Mouse (Mus musculus) neutrophil, adult 5-6 weeks (primary cell): ENCODE data around the gene Prpf3. TPM values are rescaled to one million over a fixed set of nuclear protein-coding genes. Genes with fewer than 3 reads are reported as not detected.
"Not testable (repeated sequence)": the region's sequence is repeated elsewhere in the genome, so short reads cannot be mapped to it uniquely, and the experiment has no call there.

Experiments
- ATAC-seq: fragments of 151-379, 151-347 bp; 2 replicates; pipeline ENCODE4 v1.8.0; 2017; ENCODE audit warnings: mild to moderate bottlenecking, moderate TSS enrichment; ENCODE audit not compliant: insufficient number of reproducible peaks, poor library complexity, low FRiP score, severe bottlenecking; ENCODE audit errors: extremely low read depth
- total RNA-seq: library from RNA; stranded (forward); fragments of 200-1000 nt; gene quantifications from 2 replicates; pipeline ENCODE4 v1.2.3, GENCODE M21; 2017

Prpf3 gene
- total RNA-seq, 1 experiment from 2014 or later: 62.6 TPM

DNA sequence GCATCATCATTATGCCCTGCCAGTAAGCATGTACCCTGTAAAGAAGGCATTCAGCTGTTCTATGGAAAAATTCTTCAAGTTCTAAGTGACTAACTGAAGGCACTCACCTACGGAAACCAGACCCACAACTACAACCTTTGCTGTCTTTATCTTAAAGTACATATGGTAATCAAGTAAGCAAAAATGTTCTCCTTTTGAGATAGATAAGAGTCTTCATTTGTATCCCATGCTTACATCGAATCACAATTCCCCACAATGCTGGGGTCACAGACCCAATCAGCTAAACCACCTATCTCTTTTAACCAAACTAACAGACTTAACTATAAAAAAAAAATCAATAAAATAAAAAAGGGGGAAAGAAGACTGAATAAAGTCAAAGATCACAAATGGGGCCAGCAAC, 16.4 kb downstream of the Prpf3 start:
- ATAC-seq: no peak

DNA sequence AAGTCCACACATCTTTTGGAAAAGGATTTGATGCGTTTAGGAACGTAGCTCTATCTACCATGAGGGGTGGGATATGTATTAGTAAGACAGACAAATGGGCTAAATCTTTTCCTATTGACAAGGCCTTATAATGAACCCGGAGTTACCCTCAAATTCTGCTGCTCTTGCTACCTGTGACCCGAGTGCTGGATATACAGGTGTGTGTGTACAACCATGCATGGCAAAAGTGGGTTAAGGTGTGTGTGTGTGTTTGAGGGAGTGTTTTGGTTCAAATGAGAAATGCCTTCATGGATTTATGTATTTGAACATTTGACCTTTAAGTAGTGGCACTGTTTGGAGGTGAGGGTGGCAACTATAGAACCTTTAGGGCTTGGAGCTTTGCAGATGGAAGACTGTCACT, 26.6 kb downstream of the Prpf3 start:
- ATAC-seq: no peak

DNA sequence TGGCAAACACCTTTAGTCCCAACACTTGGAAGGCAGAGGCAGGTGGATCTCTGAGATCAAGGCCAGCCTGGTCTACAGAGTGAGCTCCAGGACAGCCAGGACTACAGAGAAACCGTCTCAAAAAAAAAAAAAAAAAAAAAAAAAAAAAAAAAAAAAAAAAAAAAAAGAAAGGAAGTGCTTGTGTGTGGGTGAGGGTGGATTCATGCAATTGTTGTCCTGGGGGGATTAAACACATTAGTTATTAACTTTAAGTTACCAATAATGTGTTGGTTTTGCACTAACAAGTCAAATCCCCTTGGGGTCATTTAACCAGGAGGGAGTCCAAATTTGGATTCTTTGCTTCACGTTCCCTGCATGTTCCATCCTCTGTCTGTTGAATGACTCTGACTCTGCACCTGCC, 29.4 kb downstream of the Prpf3 start:
- no peak for ATAC-seq

DNA sequence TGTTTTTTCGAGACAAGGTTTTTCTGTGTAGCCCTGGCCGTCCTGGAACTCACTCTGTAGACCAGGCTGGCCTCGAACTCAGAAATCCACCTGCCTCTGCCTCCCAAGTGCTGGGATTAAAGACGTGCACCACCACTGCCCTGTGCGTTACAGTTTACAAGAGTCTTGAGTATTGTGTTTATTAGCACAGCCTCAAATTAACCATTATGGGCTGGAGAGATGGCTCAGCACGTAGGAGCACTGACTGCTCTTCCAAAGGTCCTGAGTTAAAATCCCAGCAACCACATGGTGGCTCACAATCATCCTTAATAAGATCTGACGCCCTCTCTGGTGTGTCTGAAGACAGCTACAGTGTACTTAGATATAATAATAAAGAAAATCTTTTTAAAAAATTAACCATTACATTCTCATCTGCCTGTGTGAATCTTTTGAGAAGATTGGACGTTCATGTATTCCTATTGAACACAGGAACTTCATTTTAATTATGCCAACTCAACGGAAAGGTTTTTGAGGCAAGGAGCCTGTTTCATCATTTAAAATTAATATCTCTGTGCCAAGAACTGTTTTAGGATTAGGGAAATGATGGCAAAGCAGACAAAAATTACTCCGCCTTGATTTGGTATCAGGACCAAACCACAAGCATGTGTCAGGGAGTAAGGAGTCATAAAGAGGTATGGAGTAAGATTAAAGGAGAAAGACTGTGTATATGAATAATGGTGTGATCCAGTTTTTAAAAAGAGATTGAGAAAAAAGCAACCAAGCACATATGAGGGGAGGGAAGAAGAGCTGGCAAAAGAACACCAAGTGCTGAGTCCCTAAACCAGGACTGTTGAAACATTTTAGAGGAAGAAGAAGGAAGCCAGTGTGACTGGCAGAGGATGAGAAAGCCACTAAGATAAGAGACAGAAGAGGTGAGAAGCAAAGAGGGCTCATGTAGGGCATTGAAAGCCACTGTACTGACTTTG, 35.4 kb downstream of the Prpf3 start:
- ATAC-seq: no peak

DNA sequence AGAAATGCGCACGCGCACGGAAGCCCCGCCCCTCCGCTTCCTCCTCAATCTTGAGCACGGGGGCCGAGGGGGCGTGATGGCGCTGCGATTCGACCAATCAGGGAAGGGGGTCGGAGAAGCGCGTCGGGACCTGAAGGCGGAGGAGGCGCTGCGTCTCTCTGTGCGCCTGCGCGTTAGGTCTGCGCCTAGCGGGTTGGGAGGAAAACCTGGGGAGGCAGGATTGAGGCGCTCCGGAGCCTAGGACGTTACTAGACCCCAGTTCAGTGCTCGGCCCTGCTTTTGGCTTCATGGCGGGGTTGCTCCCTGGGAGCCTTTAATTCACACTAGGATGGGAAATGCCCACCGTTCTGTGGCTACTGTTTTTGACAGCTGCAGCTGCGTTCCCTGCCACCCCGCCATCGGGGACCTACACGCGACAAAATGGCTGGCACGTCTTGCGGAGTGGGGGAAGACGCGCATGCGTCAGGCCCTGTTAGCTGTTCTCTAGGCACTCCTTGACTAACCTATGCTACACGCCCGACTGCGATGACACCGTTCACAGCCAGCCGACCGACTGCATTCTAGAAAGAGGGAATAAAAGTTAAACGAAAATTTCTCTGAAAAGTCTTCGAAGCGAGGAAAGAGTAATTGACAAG, 36.2 kb downstream of the Prpf3 start:
- peak; percentile 94 for ATAC-seq

DNA sequence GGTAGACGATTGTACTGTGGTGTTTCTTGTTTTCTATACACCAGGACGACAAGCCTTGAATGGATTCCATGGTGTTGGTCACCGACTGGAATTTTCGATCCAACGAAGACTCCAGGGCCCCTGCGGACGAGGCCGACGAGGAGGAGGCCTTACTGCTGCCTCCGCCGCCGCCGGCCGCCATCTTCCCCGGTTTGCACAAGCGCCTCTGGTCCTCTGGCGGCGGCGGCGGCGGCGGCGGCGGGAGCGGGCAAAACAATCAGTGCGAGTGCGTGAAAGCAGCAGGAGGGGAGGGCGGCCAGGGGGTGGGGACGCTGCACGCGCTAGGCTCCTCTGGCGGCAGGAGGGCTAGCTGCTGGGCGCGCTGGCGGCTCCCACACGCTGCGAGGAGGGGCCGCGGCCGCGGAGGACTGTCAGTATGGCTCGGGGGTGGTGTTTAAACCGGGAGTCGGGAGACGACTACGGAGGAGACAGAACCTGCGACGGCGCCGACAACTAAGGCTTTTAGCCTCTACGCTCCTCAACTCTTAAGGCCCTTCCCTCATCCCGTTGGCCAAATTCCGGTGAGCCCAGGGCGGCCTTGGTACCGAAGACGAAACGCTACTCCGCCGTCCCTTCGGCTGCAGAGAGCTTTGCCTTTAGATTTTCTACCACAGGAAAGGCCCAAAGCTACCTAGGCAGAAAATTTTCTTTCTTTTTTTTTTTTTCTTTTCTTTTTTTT, 37.0 kb downstream of the Prpf3 start, which contains the start of gene Rprd2:
TSS of gene Rprd2 (minus strand) at position 293 of the 718 bp plus-strand sequence.
- peak; percentile 17; the same call in 1 of the 2 replicates for ATAC-seq

DNA sequence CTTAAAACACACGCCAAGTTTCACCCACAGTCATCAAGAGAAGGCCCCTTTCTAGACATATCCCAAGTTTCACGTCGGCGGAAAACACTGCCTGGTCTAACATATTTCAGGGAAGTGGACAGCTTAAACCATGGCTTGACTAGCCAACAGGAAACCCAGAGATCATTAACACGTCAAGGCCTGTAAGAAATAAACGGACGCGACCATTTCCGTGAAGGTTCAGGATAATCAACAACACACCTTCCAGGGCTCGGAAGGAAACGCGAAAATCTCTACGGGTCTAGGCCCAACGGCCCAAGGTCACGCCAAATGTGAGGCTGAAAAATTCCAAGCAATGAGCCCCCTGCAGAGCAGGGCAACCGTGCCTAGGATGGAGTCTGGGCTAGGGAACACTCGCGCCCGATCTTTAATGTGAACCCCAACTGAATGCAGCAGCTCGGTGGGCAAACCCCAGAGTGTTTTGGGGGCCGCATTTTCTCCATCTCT, 37.6 kb downstream of the Prpf3 start:
- no peak for ATAC-seq

DNA sequence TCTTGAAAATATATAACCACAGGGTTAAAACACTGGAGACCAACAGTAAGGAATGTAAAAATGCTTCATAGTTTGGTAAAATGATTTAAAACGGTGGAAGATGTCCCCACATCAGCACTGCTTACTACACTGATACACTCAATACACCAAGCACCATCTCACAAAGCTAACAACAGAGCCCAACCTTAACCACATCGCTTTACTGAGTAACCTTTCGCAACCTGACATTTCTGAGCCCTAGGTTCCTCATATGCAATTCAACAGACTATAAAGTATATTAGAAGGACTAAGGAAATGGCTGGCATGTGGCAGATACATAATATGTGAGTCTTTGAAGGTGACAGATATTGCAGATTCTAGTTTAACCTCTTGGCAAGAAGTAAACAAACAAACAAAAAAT, 39.0 kb downstream of the Prpf3 start:
- ATAC-seq: no peak; the same call in 1 of the 2 replicates

DNA sequence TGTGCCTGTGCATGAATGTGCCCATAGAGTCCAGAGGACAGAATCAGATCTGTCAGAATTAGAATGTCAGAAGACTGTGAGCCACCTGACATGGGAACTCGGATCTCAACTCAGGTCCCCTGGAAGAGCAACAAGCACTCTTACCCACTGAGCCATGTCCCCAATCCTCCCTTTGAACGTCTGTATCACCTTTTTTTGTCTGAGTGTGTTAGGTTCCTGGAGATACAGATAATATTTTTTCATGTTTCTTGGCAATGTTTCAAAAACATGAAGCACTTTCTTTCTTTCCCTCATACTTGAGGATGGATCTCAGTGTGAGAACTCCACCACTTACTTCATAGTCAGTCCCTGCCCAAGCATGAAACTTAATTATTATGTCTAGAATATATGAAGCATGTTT, 47.3 kb downstream of the Prpf3 start:
- ATAC-seq: no peak

DNA sequence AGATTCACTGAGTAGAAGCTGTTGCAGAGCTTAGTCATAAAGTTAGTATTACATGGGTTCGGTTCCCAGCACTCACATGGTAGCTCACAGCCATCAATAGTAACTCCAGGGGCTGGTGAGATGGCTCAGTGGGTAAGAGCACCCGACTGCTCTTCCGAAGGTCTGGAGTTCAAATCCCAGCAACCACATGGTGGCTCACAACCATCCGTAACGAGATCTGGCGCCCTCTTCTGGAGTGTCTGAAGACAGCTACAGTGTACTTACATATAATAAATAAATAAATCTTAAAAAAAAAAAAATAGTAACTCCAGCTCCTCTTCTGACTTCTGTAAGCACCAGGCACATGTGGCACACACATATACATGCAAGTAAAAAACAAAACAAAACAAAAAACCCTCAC, 48.1 kb downstream of the Prpf3 start:
- ATAC-seq: not testable (repeated sequence)

DNA sequence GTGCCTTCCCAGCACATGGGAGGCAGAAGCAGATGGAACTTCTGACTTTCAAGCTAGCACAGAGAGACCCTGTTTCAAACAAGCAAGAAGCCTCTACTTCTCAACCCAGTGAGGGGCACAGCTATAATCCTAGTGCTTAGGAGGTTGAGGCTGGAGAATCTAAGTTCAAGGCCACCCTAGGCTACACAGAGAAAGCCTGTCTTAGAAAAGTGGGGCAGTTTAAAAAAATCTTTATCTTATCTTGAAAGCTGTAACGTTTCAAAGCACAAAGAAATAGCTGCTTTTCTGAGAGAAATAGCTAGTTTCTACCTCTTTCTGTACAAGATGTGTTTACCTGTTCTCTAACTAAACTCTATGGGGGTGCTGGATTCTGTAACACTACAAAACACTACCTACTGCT, 49.0 kb downstream of the Prpf3 start:
- no peak for ATAC-seq

DNA sequence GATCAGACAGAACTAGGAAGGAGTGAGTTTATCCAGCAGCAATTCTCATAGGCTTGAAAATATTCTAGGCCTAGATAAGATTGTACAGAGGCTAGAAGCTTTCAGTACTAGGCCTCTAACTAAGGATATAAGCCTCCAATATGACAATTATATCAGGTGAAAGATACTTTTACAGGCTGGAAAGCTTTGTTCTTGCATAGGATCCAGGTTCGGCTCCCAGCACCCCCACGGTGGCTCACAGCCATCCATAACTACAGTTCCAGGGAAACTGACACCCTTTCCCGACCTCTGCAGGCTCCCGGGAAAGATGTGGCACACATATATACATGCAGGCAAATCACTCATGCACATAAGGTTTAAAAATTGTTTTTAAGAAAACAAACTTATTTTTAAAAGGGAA, 51.8 kb downstream of the Prpf3 start:
- ATAC-seq: no peak

DNA sequence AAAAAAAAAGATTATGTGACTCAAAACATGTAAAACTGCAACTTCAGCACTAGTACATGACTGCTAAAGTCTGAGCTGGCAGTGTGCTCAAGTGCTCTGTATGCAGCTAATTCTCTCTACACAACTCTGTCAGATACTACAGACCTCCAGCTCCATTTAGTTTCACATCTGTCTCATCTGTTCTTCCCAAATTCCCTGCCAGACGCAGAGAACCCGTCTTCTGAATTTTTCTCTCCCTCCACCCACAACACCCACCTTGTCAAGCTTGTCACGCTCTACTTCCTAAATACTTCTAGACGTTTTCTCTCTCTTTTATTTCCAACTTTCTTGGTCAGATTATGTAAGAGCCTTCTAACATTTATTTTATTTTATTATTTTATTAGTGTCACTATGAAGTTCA, 56.9 kb downstream of the Prpf3 start:
- ATAC-seq: no peak

DNA sequence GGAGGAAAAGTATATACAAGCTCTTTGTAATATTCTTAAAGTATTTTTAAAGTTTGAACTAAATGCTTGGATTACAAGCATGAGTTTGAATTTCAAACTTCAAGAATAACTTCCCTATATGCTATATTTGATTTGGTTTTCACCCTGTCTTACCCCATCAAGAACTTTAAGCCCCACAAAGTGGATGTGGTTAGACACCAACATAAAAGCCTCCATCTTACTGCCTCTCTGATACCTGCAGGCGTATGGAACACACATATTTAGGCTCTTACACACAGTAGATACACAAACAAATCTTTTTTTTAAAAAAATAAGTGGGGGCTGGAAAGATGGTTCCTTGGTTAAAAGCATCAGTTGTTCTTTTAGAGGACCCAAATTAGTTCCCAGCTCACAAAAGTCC, 61.4 kb downstream of the Prpf3 start:
- ATAC-seq: no peak

DNA sequence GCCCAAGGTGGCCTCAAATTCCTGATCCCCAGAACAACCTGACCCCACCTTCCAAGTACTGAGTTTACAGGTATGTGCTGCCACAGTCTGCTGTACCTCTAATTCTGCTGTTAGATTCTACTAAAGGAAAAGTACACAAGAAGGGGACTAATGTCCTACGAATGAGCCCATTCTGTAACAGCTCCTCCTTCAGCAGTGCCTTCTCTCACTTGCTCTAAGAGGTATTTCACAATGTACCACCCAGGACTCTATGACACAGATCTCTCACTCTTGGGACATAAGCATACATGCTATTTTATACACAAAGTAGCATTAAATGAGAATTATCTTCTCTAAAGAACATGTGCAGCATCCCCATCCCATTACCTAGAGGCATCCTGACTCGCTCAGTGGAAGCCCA, 62.0 kb downstream of the Prpf3 start:
- ATAC-seq: no peak

DNA sequence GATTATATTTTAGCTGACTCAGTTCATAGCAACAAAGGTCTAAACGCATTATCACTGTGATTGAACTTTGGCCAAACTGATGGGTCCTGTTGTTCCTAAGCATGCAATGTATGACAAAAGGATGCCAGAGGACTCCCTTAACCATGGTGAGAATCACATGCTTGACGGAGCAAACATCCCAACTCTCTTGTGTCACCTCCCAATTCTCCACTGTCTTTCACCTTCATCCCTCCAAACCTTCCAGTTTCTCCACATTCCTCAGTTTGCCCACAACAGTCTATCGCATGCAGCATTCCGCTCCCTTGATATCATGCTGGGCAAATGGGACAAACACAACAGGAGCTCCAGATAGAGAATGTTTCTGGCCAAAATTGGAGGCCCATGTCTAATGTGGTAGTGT, 70.2 kb downstream of the Prpf3 start:
- no peak for ATAC-seq
